Mouse (Mus musculus): ENCODE data around the gene Arsk.

Arsk gene

GRCm38 (mm10) chr13:76098493-76099303 is at the start of gene Arsk, which contains the start of gene Ttc37:
Gene Arsk, minus strand, starts transcription at chr13:76098660.
Gene Ttc37, plus strand, starts transcription at chr13:76098734.
- DNase-seq (ENCODE audit: low read depth, low spot score): peak; percentile 97

DNA sequence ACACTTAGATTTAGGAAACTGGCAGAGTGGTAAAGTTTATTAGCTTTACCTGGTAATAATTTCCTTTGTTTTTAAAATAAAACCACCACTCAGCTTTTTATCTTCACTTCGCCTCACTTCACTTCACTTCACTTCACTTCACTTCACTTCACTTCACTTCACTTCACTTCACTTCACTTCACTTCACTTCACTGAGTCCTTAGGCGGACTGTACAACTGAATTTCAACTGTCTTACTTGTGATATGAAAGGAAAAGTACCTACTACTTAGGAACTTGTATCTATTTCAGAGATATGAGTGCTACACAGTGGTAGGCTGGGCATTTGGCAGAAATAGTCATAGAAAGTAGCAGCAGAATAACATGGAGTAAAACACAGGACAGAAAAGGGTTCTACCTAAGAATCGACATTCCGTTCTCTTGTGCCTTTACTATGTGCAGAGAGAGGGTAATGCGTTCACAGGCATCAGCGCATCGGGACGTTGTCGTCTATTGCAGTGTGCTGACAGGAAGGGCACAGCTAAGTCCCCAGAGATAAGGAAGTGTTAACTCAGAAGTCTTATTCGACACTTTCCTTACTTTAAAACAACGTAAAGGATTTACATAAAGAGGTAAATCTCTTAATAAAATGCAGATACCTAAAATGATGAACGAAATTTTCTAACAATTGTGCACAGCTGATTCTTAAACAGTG is 42.8 kb upstream of the Arsk start:
- no peak for DNase-seq (ENCODE audit: low read depth, low spot score)

DNA sequence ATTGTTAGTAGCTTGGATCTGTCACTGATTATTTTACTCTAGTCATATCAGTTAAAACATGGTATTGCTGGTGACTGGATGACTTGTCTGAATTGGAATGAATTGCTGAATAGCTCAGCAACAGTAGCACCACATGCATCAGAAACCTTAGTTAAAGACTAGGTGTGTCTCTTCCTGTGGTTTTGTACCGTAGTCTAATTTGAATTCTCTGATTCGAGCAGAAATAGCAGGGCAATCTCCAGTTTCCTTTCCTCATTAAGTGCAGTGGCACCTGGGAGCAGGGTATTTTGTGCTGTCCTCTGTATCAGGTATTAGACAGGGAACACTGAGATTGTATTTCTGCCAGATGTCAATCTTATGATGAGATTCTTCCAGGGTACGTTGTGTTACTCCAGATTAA is 40.4 kb upstream of the Arsk start:
- DNase-seq (ENCODE audit: low read depth, low spot score): no peak

DNA sequence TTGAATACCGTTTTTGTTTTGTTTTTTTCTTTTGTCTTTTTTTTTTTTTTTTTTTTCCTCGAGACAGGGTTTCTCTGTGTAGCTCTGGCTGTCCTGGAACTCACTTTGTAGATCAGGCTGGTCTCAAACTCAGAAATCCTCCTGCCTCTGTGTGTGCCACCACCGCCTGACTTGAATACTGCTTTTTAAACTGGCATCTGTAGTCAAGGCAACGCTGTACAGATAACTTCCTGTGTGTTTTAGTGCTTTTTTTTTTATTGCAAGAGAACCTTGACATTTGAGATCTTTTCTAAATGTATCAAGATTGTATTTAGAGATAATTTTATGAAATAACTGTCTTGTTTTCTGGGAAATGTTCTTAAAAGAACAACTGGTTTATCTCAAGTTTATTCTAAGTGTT is 34.0 kb upstream of the Arsk start:
- no peak for DNase-seq (ENCODE audit: low read depth, low spot score)

GRCm38 (mm10) chr13:76128799-76129198 is 30.3 kb upstream of the Arsk start:
- DNase-seq (ENCODE audit: low read depth, low spot score): no peak

DNA sequence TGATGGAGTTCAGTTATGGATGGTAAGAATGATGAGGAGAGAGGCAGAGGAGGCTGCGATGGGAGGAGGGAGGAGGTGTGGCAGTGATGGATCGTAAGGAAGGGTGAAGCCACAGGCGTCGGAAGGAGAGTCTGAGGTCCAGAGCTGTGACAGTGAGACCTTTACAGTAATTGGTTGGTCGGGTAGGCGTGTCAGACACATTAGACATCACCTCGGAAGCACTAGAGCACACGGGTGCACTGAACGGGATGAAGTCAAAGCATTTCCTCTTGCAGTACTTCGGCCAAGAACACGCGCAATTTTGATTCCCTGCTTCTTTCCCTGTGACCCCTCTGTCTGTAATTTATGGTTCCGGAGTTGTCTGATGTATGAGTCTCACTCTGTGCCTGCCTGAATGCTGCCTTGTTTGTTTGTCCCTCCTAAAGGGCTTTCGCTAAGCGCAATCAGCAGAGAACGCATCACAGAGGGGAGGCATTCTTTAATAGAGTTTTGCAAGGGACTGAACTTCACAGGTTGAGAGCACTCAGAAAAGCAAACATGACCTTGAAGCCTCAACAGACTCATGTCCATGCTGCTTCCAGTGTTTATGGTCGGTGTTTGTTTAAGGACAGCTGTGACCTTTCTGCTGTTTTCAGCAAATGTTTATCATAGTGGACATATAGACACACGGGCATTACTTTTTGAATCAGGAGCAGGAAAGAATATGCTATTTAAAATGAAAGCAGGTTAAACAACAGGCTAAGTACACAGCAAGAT is 10.8 kb upstream of the Arsk start:
- no peak for DNase-seq (ENCODE audit: low read depth, low spot score)

- no peak for DNase-seq (ENCODE audit: low read depth, low spot score)
Observed at GRCm38 (mm10) chr13:76101989-76102388, 3.5 kb upstream of the Arsk start.

DNA sequence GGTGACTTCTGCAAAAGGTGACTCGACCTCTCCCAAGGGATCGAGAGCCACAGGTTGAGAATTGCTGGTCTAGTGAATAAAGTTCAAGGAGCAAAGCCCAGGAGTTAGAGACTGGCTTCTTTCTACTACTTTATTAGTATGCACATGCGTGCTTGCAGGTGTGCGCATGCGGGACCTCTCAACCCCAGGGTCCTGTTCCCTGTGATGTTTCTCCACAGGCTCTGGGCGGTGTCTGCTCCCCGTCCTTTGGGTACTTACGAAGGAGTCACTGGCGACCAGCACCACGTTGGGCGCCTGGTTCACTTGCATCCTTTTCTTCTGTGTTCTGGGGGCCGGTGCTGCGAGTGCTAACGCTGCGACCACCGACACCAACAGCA is 356 bp downstream of the Arsk start:
- no peak for DNase-seq (ENCODE audit: low read depth, low spot score)

- no peak for DNase-seq (ENCODE audit: low read depth, low spot score)
Observed at GRCm38 (mm10) chr13:76074323-76074722, 24.1 kb downstream of the Arsk start.

- no peak for DNase-seq (ENCODE audit: low read depth, low spot score)
Observed at GRCm38 (mm10) chr13:76064363-76064945, 34.0 kb downstream of the Arsk start.

GRCm38 (mm10) chr13:76063548-76063947 is 34.9 kb downstream of the Arsk start:
- DNase-seq (ENCODE audit: low read depth, low spot score): no peak

GRCm38 (mm10) chr13:76062569-76062968 is 35.9 kb downstream of the Arsk start:
- DNase-seq (ENCODE audit: low read depth, low spot score): no peak

- no peak for DNase-seq (ENCODE audit: low read depth, low spot score)
Observed at GRCm38 (mm10) chr13:76062126-76062525, 36.3 kb downstream of the Arsk start.

DNA sequence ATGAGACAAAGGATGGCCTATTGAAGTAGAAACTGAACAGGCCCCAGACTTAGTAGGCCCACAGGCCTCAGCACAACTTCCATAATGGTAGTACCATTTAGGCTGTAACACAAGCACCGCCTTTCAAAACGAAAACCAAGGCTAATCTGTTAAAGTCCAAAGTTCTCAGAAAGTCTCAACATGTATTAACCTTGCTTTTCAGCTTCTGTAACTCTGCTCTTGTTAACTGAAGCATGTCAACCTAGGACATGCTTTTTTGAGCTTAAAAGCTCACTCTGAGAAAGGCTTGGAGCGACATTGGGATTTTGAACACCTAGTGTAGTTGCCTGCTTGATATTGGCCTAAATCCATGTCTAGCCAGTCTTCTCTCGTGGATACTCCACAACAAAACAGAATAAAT is 38.9 kb downstream of the Arsk start:
- no peak for DNase-seq (ENCODE audit: low read depth, low spot score)

GRCm38 (mm10) chr13:76057267-76058069 is 41.0 kb downstream of the Arsk start:
- no peak for DNase-seq (ENCODE audit: low read depth, low spot score)

DNA sequence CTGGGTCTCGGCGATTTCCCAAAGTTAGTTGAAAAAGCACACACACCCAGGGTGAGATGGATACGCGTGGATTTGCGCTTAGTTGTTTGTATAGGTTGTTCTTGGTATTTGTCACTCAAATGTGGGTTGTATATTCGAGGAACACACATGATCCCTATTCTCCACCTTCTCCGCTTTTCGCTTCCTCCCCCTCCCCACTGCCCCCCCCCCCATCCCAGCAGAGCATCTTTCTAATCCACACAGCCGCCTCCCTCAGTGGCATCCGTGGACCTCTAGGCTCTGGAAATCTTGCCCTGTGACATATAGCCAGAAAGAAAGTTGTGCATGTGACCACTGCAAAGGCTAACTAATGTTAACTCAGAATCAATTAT is 41.6 kb downstream of the Arsk start, which contains the start of gene Gpr150:
Gpr150 (minus strand) TSS at position 101 of the 371 bp plus-strand sequence.
- no peak for DNase-seq (ENCODE audit: low read depth, low spot score)

DNA sequence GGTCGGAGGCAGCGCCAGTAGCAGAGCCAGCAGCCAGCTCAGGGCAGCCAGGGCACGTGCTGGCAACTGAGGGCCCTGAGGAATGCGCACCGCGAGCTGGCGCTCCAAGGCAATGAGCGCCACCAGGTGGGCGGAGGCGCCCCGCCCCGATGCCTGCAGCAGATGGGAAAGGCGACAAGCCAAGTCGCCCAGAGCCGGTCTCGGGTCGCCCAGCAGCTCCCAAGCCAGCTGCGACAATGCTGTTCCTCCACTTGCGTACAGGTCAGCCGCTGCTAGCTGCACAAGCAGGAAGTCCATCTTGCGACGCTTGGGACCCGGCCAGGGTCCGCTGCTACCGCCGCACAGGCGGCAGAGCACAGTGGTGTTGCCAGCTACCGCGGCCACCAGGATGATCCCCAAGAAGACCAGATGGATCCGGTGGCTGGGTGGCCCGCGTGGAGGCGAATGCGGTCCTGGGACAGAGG is 42.2 kb downstream of the Arsk start:
- DNase-seq (ENCODE audit: low read depth, low spot score): peak; percentile 82

GRCm38 (mm10) chr13:76055391-76056232 is 42.8 kb downstream of the Arsk start:
- peak; percentile 26 for DNase-seq (ENCODE audit: low read depth, low spot score)

- DNase-seq (ENCODE audit: low read depth, low spot score): no peak
Observed at GRCm38 (mm10) chr13:76044971-76045370, 53.5 kb downstream of the Arsk start.

- no peak for DNase-seq (ENCODE audit: low read depth, low spot score)
Observed at GRCm38 (mm10) chr13:76042455-76042854, 56.0 kb downstream of the Arsk start.

Measured in mesoderm, embryonic 11.5 days (tissue).